Mouse (Mus musculus) cerebellum, adult 2 months (tissue): ENCODE measurements around the gene Gas1.

ENCODE experiments used
- CTCF ChIP-seq: fragments of 200-500 bp; IDR thresholded peaks from 2 replicates; pipeline ENCODE4 v1.5.1; 2011; ENCODE audit warnings: low read depth, mild to moderate bottlenecking, control low read depth, low read length, moderate library complexity, borderline replicate concordance; ENCODE audit not compliant: insufficient read depth
- POLR2A ChIP-seq: fragments of 200-500 bp; IDR thresholded peaks from 2 replicates; pipeline ENCODE4 v1.6.1; 2011; ENCODE audit warnings: low read length, control low read depth, borderline replicate concordance; ENCODE audit not compliant: insufficient read depth

DNA sequence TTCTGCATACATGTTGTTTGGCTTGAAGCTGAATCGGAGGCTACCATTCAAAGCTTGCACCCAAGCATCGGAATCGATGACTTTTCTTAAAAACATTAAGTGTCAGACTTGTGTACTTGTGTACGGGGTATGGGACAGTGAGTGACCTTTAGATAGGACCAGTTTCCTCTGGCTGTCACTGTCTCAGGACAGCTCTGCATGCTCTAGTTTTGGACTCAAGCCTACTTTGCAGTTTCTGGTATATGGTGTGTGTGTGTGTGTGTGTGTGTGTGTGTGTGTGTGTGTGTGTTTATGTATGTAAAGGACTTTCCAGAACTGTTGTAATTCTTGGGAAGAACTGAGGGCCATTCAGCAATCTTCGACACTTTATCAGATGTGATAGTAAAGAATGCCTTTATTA lies 48.1 kb upstream of the Gas1 start:
- TF ChIP-seq CTCF (no peak), POLR2A (no peak)
